Mouse (Mus musculus): ENCODE data around the gene Csnk2a2. TPM values are rescaled to one million over a fixed set of nuclear protein-coding genes. Genes with fewer than 3 reads are reported as not detected.

Gene Csnk2a2
- polyA plus RNA-seq, 1 experiment from 2014 or later: 11.2 TPM

DNA sequence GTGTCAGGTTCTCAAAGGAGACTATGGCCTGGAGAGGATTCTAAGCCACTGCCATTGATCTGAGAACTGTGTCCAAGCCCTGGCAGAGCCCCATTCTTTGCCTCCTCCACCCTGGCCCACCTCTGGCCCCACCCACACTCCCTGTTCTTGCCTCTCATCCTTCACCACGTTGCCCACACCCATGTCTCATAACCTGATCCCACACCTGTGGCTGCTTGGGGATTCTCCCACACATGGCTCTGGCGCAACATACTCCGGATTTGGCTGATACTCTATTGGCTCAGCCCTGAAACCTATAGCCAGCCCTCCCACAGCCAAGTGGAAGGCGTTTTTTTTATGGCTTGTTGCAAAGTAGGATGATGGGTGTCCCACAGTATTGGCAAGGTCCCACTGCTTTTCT is 2.2 kb upstream of the Csnk2a2 start:
- Histone ChIP-seq H3K9ac (ENCODE audit: low read depth, low read length) (no peak overlapping the region), H3K9me3 (replicated peaks; ENCODE audit: low read length) (no peaks in the 10 kb centered on the region), H3K4me3 (replicated peaks; ENCODE audit: low read depth, low read length) (no peak overlapping the region), H3K4me1 (replicated peaks; ENCODE audit: insufficient read depth, low read length) (no peaks in the 10 kb centered on the region; the same call in 1 of the 2 replicates), H3K27ac (no peak overlapping the region), H3K36me3 (ENCODE audit: insufficient read depth, low read length) (no peaks in the 10 kb centered on the region), H3K4me2 (ENCODE audit: low read length) (no peak overlapping the region), H3K27me3 (ENCODE audit: insufficient read depth, low read length) (no peaks in the 10 kb centered on the region)
- no peak for DNase-seq (ENCODE audit: low spot score)
- TF ChIP-seq CTCF (IDR thresholded peaks at IDR 0.05; ENCODE audit: low read depth): no peak
- no peak for ATAC-seq (replicated peaks; ENCODE audit: low FRiP score, low read depth)
- 47% methylated on average over 4 of the region's 4 CpGs for WGBS

DNA sequence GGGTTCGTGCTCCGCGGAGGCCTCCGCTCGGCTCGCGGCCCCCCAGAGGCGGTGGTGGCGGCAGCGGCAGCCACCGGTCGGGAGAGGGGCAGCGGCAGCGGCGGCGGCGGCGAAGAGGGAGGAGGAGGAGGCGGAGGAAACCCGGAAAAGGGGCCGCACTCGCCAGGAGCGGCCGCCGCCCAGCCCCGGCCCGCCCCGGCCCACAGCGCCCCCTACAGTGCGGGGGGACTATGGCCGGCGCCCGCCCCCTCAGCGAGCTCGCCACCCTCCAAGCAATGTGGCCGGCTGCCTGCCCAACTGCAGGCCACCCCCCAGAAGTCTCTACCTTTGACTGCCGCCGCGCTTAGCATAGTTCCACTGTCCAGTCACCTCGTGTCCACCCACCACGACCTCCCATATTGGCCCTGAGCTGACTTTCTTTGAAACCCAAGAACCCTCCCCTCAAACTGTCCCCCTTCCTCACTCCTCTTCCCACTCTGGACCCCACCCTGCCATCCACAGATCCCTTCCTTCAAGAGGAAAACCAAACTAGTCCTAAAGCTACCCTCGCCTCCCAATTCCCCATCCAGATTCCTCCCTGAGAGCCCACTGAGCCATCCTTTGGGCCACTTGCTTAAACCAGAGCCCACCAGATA is 1.0 kb downstream of the Csnk2a2 start:
- WGBS: 1% methylated on average over 20 of the region's 42 CpGs
- DNase-seq (ENCODE audit: low spot score): peak; percentile 88
- peak overlapping the region; percentile 54; the same call in 1 of the 2 replicates for H3K27ac ChIP-seq
- peak overlapping the region; percentile 92 for H3K4me3 ChIP-seq (replicated peaks; ENCODE audit: low read depth, low read length)
- TF ChIP-seq CTCF (IDR thresholded peaks at IDR 0.05; ENCODE audit: low read depth): peak; percentile 77
- no peaks in the 10 kb centered on the region for H3K9me3 ChIP-seq (replicated peaks; ENCODE audit: low read length)
- ATAC-seq (replicated peaks; ENCODE audit: low FRiP score, low read depth): peak; percentile 88
- no peaks in the 10 kb centered on the region for H3K27me3 ChIP-seq (ENCODE audit: insufficient read depth, low read length)
- no peaks in the 10 kb centered on the region; the same call in 1 of the 2 replicates for H3K4me1 ChIP-seq (replicated peaks; ENCODE audit: insufficient read depth, low read length)
- H3K36me3 ChIP-seq (ENCODE audit: insufficient read depth, low read length): peaks cover 11% of the 10 kb centered on the region; the same call in 1 of the 2 replicates
- peak overlapping the region; percentile 94 for H3K9ac ChIP-seq (ENCODE audit: low read depth, low read length)
- H3K4me2 ChIP-seq (ENCODE audit: low read length): peak overlapping the region; percentile 85

DNA sequence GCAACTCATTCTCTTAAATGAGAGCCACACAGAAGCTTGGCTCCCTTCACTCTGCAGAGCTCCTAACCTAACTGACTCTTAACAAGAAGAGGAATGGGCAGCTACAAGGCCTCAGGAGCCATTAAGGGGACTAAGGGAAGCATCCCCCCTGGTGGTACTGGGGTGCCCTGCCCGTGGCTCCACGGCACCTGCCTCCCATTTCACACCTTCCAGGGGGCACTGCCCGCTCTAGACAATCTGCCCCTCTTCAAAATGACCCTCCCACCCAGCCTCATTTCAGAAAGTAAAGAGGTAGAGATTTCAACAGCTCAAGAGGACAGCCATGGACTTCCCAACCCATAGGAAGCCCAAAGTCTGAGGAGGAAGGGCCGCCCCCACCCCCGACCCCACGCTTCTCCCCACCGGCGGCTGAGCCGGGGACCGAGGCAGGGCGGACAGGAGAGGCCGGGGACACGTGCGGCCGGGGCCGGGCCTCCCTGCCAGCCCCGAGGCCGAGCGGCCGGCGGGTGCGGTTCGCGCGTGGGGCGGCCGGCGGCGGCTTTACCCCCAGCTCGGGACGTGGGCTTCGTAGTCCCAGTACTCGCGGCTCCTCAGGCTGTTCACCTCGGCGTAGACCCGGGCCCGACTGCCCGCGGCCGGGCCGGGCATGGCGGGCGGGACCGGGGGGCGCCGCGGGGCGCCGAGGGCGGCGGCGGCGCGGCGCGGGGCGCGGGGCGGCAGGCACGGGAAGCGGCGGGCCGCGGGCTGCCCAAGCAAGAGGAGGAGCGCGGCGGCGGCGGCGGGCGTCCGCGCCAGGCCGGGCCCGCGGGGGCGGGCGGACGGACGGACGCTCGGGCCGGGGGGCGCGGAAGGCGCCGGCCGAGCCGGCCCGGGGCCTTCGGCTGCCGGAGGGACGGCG is 1.8 kb downstream of the Csnk2a2 start:
- no peaks in the 10 kb centered on the region for H3K27me3 ChIP-seq (ENCODE audit: insufficient read depth, low read length)
- H3K4me1 ChIP-seq (replicated peaks; ENCODE audit: insufficient read depth, low read length): no peaks in the 10 kb centered on the region; the same call in 1 of the 2 replicates
- peak overlapping the region; percentile 94 for H3K9ac ChIP-seq (ENCODE audit: low read depth, low read length)
- peak overlapping the region; percentile 54; the same call in 1 of the 2 replicates for H3K27ac ChIP-seq
- peak; percentile 50 for ATAC-seq (replicated peaks; ENCODE audit: low FRiP score, low read depth)
- WGBS: under 1% methylated on average over 50 of the region's 95 CpGs
- TF ChIP-seq CTCF (IDR thresholded peaks at IDR 0.05; ENCODE audit: low read depth): no peak
- H3K36me3 ChIP-seq (ENCODE audit: insufficient read depth, low read length): peaks cover 17% of the 10 kb centered on the region; the same call in 1 of the 2 replicates
- no peaks in the 10 kb centered on the region for H3K9me3 ChIP-seq (replicated peaks; ENCODE audit: low read length)
- peak; percentile 6 for DNase-seq (ENCODE audit: low spot score)
- peak overlapping the region; percentile 85 for H3K4me2 ChIP-seq (ENCODE audit: low read length)
- H3K4me3 ChIP-seq (replicated peaks; ENCODE audit: low read depth, low read length): peak overlapping the region; percentile 92

DNA sequence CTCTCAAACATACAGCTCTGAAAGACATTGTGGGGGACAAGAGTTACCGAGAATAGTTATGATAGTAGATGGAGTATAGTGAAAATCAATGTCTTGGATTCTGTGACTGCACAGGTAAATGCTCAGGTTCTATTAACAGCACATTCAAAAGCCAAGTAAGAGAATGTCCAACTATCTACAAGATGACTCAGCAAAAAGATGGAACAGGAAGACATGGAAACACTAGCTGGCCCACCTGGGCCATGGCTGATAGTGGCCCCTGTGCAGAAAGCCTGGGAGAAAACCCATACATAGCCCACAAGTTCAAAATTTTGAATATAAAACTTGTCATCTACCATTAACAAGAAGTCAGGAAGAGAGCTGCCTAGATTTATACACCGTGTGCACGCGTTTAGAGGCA is 19.8 kb downstream of the Csnk2a2 start:
- DNase-seq (ENCODE audit: low spot score) (no peak), ATAC-seq (replicated peaks; ENCODE audit: low FRiP score, low read depth) (no peak)
- H3K27me3 ChIP-seq (ENCODE audit: insufficient read depth, low read length): no peaks in the 10 kb centered on the region
- no peak overlapping the region for H3K4me3 ChIP-seq (replicated peaks; ENCODE audit: low read depth, low read length)
- H3K4me2 ChIP-seq (ENCODE audit: low read length): no peak overlapping the region
- no peaks in the 10 kb centered on the region for H3K4me1 ChIP-seq (replicated peaks; ENCODE audit: insufficient read depth, low read length)
- no peak overlapping the region for H3K27ac ChIP-seq
- peaks cover 48% of the 10 kb centered on the region for H3K36me3 ChIP-seq (ENCODE audit: insufficient read depth, low read length)
- no peaks in the 10 kb centered on the region for H3K9me3 ChIP-seq (replicated peaks; ENCODE audit: low read length)
- WGBS: 98% methylated on average over 4 of the region's 4 CpGs
- no peak for TF ChIP-seq CTCF (IDR thresholded peaks at IDR 0.05; ENCODE audit: low read depth)
- no peak overlapping the region for H3K9ac ChIP-seq (ENCODE audit: low read depth, low read length)

DNA sequence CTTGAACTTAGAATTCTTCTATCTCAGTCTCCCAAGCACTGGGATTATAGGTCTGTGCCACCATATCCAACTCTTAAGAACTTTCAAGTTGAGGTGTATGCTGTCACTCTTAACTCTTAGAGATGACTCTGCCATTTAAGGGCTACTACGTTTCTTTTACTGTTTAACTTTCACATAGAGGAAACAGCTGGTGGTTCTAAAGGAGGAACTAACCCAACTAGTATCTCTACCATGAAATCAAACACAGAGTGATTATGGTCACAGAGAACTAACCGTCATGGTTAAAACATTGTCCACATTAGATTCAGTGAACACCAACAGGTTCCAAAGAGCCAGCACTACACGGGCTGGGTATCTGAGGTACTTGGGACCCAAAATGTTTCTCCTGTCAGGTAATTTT is 20.8 kb downstream of the Csnk2a2 start:
- DNase-seq (ENCODE audit: low spot score): no peak
- Histone ChIP-seq H3K4me1 (replicated peaks; ENCODE audit: insufficient read depth, low read length) (no peaks in the 10 kb centered on the region), H3K9me3 (replicated peaks; ENCODE audit: low read length) (no peaks in the 10 kb centered on the region), H3K27me3 (ENCODE audit: insufficient read depth, low read length) (no peaks in the 10 kb centered on the region), H3K4me2 (ENCODE audit: low read length) (no peak overlapping the region), H3K27ac (no peak overlapping the region), H3K9ac (ENCODE audit: low read depth, low read length) (no peak overlapping the region), H3K4me3 (replicated peaks; ENCODE audit: low read depth, low read length) (no peak overlapping the region), H3K36me3 (ENCODE audit: insufficient read depth, low read length) (peaks cover 48% of the 10 kb centered on the region)
- ATAC-seq (replicated peaks; ENCODE audit: low FRiP score, low read depth): no peak
- 93% methylated on average over 3 of the region's 3 CpGs for whole genome bisulfite sequencing
- no peak for TF ChIP-seq CTCF (IDR thresholded peaks at IDR 0.05; ENCODE audit: low read depth)

DNA sequence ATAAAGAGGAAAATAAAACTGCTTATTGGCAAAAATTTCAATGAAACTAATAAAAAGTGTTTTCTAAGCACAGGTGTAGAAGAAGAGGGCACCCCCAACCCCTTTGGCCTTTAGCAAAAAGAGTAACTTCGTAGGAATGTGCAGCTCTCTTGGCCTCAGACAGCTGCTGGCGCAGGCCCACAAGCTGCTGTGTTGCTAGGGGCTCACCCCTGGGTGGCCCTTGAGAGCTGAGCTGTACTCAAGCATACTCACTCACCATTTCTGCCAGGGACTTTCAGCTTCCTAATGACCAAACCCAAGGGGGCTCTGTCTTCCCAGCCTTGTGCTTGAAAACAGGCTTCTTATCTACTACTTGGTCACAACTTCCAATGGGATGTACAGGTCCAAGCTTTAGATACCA is 23.3 kb downstream of the Csnk2a2 start:
- no peak overlapping the region for H3K4me2 ChIP-seq (ENCODE audit: low read length)
- DNase-seq (ENCODE audit: low spot score) (no peak), ATAC-seq (replicated peaks; ENCODE audit: low FRiP score, low read depth) (no peak)
- H3K4me1 ChIP-seq (replicated peaks; ENCODE audit: insufficient read depth, low read length): no peaks in the 10 kb centered on the region
- peaks cover 37% of the 10 kb centered on the region for H3K36me3 ChIP-seq (ENCODE audit: insufficient read depth, low read length)
- no peak overlapping the region for H3K27ac ChIP-seq
- H3K9me3 ChIP-seq (replicated peaks; ENCODE audit: low read length): no peaks in the 10 kb centered on the region
- TF ChIP-seq CTCF (IDR thresholded peaks at IDR 0.05; ENCODE audit: low read depth): no peak
- 81% methylated on average over 2 of the region's 2 CpGs for WGBS
- H3K4me3 ChIP-seq (replicated peaks; ENCODE audit: low read depth, low read length): no peak overlapping the region
- no peaks in the 10 kb centered on the region for H3K27me3 ChIP-seq (ENCODE audit: insufficient read depth, low read length)
- H3K9ac ChIP-seq (ENCODE audit: low read depth, low read length): no peak overlapping the region
